Mouse (Mus musculus) MEL (cell line): Measurements from ENCODE around the gene Fance.
"Not testable (repeated sequence)": the region's sequence is repeated elsewhere in the genome, so short reads cannot be mapped to it uniquely, and the experiment has no call there.

Experiments
- CTCF ChIP-seq, 3 experiments: IDR thresholded peaks in 2 of 3; conservative IDR thresholded peaks in 1 of 3; 2 replicates each; pipeline ENCODE4 v1.5.1; 2011 to 2012; ENCODE audit warnings: low read length in 3 of 3, low read depth in 2 of 3, mild to moderate bottlenecking in 2 of 3, improper control_type of control experiment in 1 of 3, inconsistent platforms in 1 of 3, mixed read lengths in 1 of 3, moderate library complexity in 1 of 3; ENCODE audit not compliant: control insufficient read depth in 1 of 3, insufficient read depth in 1 of 3, poor library complexity in 1 of 3, severe bottlenecking in 1 of 3
- EP300 ChIP-seq, 2 experiments: IDR thresholded peaks; 2 replicates each; pipeline ENCODE4 v1.6.1; 2011; ENCODE audit warnings: improper control_type of control experiment in 2 of 2, low read length in 2 of 2, low read depth in 1 of 2, mild to moderate bottlenecking in 1 of 2
- MAX ChIP-seq: IDR thresholded peaks from 2 replicates; pipeline ENCODE4 v1.6.1; 2011; ENCODE audit warnings: low read length, improper control_type of control experiment
- POLR2A ChIP-seq, 2 experiments: IDR thresholded peaks; 2 replicates each; pipeline ENCODE4 v1.6.1; 2011 to 2012; ENCODE audit warnings: low read length in 2 of 2, mild to moderate bottlenecking in 2 of 2, control low read depth in 1 of 2, improper control_type of control experiment in 1 of 2, low read depth in 1 of 2, moderate library complexity in 1 of 2; ENCODE audit not compliant: control insufficient read depth in 1 of 2, insufficient read depth in 1 of 2, poor library complexity in 1 of 2

DNA sequence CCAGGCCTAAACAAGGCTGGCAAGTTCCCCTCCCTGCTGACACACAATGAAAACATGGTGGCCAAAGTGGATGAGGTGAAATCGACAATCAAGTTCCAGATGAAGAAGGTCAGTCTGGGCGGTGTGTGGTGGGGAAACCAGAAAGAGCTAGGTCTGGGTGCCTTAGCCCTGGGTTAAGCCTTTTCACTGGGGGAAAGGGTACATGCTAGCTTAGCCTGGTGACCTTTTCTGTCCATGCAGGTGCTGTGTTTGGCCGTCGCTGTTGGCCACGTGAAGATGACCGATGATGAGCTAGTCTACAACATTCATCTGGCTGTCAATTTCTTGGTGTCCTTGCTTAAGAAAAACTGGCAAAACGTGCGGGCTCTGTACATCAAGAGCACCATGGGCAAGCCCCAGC, 17.3 kb downstream of the Fance start:
- TF ChIP-seq MAX; POLR2A (IDR thresholded peaks at IDR 0.05; ENCODE audit: control insufficient read depth in 1 of 2, insufficient read depth in 1 of 2, low read depth in 1 of 2, low read length in 2 of 2, poor library complexity in 1 of 2); CTCF (IDR thresholded peaks at IDR 0.05 in 2 of 3, conservative IDR thresholded peaks at IDR 0.05 in 1 of 3; ENCODE audit: control insufficient read depth in 1 of 3, insufficient read depth in 1 of 3, low read depth in 2 of 3, low read length in 3 of 3, poor library complexity in 1 of 3, severe bottlenecking in 1 of 3); EP300 (IDR thresholded peaks at IDR 0.05; ENCODE audit: low read depth in 1 of 2, low read length in 2 of 2): not testable (repeated sequence)
